Mouse (Mus musculus) lung, embryonic 15.5 days (tissue): Measurements from ENCODE around the gene Magoh. TPM values are rescaled to one million over a fixed set of nuclear protein-coding genes. Genes with fewer than 3 reads are reported as not detected.

Experiments used
- ATAC-seq: fragments of 200-750 bp; cut with Nextera tagmentation; 2 replicates; pipeline ENCODE4 v1.8.0; 2017; ENCODE audit warnings: moderate number of reproducible peaks, borderline replicate concordance; ENCODE audit not compliant: low FRiP score, low TSS enrichment; ENCODE audit errors: extremely low read depth
- H3K27ac ChIP-seq: fragments of 300-500 bp; sonication (generic); 2 replicates; pipeline ENCODE4 v1.5.1; 2015; ENCODE audit warnings: moderate library complexity, mild to moderate bottlenecking, inconsistent platforms
- H3K27me3 ChIP-seq: fragments of 300-500 bp; sonication (generic); 2 replicates; pipeline ENCODE4 v1.6.1; 2015; ENCODE audit warnings: inconsistent platforms
- H3K36me3 ChIP-seq: fragments of 300-500 bp; sonication (generic); 2 replicates; pipeline ENCODE4 v1.6.1; 2015; ENCODE audit warnings: inconsistent platforms
- H3K4me1 ChIP-seq: fragments of 300-500 bp; sonication (generic); 2 replicates; pipeline ENCODE4 v1.6.1; 2015; ENCODE audit warnings: inconsistent platforms
- H3K4me2 ChIP-seq: fragments of 300-500 bp; sonication (generic); 2 replicates; pipeline ENCODE4 v1.6.1; 2015; ENCODE audit warnings: inconsistent platforms, mild to moderate bottlenecking, moderate library complexity
- H3K4me3 ChIP-seq: fragments of 300-500 bp; sonication (generic); 2 replicates; pipeline ENCODE4 v1.5.1; 2015; ENCODE audit warnings: mild to moderate bottlenecking, inconsistent platforms
- H3K9ac ChIP-seq: fragments of 300-500 bp; sonication (generic); 2 replicates; pipeline ENCODE4 v1.6.1; 2015; ENCODE audit warnings: inconsistent platforms
- H3K9me3 ChIP-seq: fragments of 300-500 bp; sonication (generic); 2 replicates; pipeline ENCODE4 v1.6.1; 2016; ENCODE audit warnings: inconsistent platforms
- WGBS: fragments of 180-500 bp; shearing (Covaris S2); methylation state at CpG from one replicate; pipeline ENCODE4 v1.1.7; 2015; 5-methylcytosine and 5-hydroxymethylcytosine counted together
- polyA plus RNA-seq: library from polyadenylated mRNA; unstranded; fragments of >200 nt; fragmentation: Nextera tagmentation; extraction: Ambion mirVana; gene quantifications from 2 replicates; pipeline ENCODE4 v1.2.1, GENCODE M21; 2015

Gene Magoh
- 189 and 210 TPM in 2 replicates for polyA plus RNA-seq

DNA sequence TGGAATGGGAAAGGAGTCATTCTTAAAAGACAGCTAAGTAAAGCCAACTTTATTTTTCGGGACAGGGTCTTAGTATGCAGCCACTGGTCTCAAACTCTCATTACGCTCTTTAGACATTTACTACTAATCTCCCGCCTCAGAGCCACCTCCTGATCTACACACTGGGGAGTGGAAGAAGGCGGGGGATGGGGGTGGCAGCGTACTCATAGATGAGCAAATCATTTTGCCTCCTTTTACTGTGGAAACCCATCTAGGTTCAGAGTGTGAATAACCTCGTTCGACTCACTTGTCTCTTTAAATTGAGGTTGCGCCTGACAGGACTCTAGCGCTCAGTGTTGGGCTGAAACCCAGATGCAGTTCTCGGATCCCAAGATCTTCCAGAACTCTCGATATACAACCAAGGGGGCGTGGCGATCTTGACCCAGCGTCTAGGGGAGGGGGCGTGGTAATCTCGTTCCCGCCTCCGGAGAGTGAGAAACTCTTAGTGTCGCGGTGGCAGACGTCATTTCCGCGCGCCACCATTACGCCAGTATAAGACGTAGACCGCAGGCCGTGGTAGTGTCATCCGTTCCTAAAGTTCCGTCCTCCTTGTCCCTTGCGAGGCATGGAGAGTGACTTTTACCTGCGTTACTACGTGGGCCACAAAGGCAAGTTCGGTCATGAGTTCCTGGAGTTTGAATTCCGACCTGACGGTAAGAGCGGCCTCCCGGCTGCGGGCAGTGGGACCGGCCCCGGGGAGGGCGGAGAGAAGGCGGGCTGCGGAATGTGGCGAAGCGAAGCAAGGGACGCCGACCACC lies at the start of gene Magoh:
Gene Magoh, plus strand, starts transcription at position 502 of the 797 bp plus-strand sequence.
- Histone ChIP-seq H3K27ac (peak within 1 kb of the TSS; percentile 42; the same call in 1 of the 2 replicates), H3K4me3 (peak within 1 kb of the TSS; percentile 88), H3K36me3 (peaks cover 33% of the 10 kb centered on the region), H3K4me1 (peaks cover 12% of the 10 kb centered on the region), H3K4me2 (peak within 1 kb of the TSS; percentile 69), H3K9me3 (no peaks in the 10 kb centered on the region), H3K9ac (peak within 1 kb of the TSS; percentile 92), H3K27me3 (no peaks in the 10 kb centered on the region)
- ATAC-seq: peak; percentile 95
- WGBS: 2% methylated on average over 48 of the region's 48 CpGs

GRCm38 (mm10) chr4:107830189-107830588 lies 49.4 kb upstream of the Magoh start:
- WGBS: 63% methylated on average over 10 of the region's 10 CpGs

DNA sequence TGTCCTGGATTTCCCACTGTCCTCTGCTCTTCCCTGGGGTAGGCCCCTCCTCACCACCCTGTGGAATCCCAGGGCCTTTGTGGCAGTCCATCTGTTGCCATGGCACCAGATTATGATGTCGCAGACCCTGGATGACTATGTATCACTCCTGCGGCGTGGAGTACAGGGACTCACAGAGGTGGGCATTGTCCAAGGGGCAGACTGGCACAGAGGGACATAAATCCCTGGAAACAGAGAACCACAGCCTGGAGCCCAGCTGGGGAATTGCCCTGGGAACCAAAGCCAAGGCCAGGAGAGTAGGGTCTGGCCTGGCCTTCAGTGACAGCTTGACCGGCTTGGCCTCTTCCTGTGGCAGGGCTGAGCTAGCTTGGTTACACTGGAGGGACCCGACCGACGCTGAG lies 48.7 kb upstream of the Magoh start:
- Histone ChIP-seq H3K4me1 (peaks cover 10% of the 10 kb centered on the region), H3K4me3 (no peak overlapping the region), H3K4me2 (no peak overlapping the region), H3K27ac (no peak overlapping the region), H3K9ac (no peak overlapping the region), H3K27me3 (no peaks in the 10 kb centered on the region), H3K9me3 (no peaks in the 10 kb centered on the region), H3K36me3 (no peaks in the 10 kb centered on the region)
- ATAC-seq: no peak
- WGBS: 69% methylated on average over 7 of the region's 7 CpGs

More at GRCm38 (mm10) chr4:107830189-107830588, 49.4 kb upstream of the Magoh start:
- no peak for ATAC-seq
- H3K36me3 ChIP-seq: no peaks in the 10 kb centered on the region
- H3K4me2 ChIP-seq: no peak overlapping the region
- H3K4me3 ChIP-seq: no peak overlapping the region
- H3K4me1 ChIP-seq: peaks cover 10% of the 10 kb centered on the region
- H3K9me3 ChIP-seq: no peaks in the 10 kb centered on the region
- H3K27ac ChIP-seq: no peak overlapping the region
- H3K9ac ChIP-seq: no peak overlapping the region
- no peaks in the 10 kb centered on the region for H3K27me3 ChIP-seq

- no peaks in the 10 kb centered on the region for H3K36me3 ChIP-seq
- H3K9me3 ChIP-seq: no peaks in the 10 kb centered on the region
- no peak overlapping the region for H3K4me3 ChIP-seq
- no peaks in the 10 kb centered on the region for H3K27me3 ChIP-seq
- no peak overlapping the region for H3K9ac ChIP-seq
- no peak overlapping the region for H3K4me2 ChIP-seq
- H3K4me1 ChIP-seq: peaks cover 12% of the 10 kb centered on the region
- H3K27ac ChIP-seq: no peak overlapping the region
- ATAC-seq: no peak
- WGBS: 89% methylated on average over 6 of the region's 6 CpGs
Measured at GRCm38 (mm10) chr4:107831678-107832077, 47.9 kb upstream of the Magoh start.

- Histone ChIP-seq H3K27me3 (no peaks in the 10 kb centered on the region), H3K4me2 (no peak overlapping the region), H3K9me3 (no peaks in the 10 kb centered on the region), H3K9ac (no peak overlapping the region), H3K36me3 (no peaks in the 10 kb centered on the region), H3K4me1 (peaks cover 15% of the 10 kb centered on the region), H3K4me3 (no peak overlapping the region), H3K27ac (no peak overlapping the region)
- no peak for ATAC-seq
- 82% methylated on average over 5 of the region's 5 CpGs for WGBS
Measured at GRCm38 (mm10) chr4:107833525-107833924, 46.0 kb upstream of the Magoh start.

DNA sequence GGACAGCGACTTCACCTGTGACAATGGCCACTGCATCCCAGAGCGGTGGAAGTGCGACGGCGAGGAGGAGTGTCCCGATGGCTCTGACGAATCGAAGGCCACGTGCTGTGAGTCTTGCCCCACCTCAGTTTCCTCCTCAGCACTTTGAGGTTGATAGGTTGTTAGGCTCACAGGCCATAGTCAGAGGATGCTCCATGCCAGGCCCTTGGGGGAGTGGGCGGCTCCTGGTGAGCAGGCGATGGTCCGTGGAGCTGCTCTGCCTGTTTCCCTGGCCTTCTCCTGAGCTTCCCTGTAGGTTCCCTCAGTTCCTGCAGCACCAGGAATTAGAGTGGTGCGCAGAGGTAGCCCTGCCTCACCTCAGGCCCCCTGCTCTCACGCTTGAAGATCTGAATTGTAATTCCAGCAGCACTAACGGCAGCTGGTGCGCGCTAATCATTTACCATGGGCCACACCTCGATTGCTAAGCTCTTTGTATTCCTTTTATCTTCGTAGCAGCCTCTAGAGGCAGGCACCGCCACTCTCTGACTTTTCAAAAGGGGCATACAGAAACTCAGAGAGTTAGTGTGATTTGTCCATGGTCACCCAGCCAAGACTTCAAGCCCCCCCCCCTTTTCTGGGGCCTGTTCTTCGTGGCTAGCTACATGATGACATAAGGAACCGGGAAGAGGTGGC lies 44.8 kb upstream of the Magoh start:
- no peaks in the 10 kb centered on the region for H3K27me3 ChIP-seq
- 51% methylated on average over 22 of the region's 22 CpGs for WGBS
- no peak overlapping the region for H3K27ac ChIP-seq
- H3K9ac ChIP-seq: no peak overlapping the region
- ATAC-seq: no peak
- no peaks in the 10 kb centered on the region for H3K36me3 ChIP-seq
- H3K9me3 ChIP-seq: no peaks in the 10 kb centered on the region
- H3K4me2 ChIP-seq: no peak overlapping the region
- H3K4me1 ChIP-seq: peaks cover 9% of the 10 kb centered on the region; the same call in 1 of the 2 replicates
- H3K4me3 ChIP-seq: no peak overlapping the region

GRCm38 (mm10) chr4:107835508-107835909 lies 44.0 kb upstream of the Magoh start:
- Histone ChIP-seq H3K36me3 (no peaks in the 10 kb centered on the region), H3K9ac (no peak overlapping the region), H3K27ac (no peak overlapping the region), H3K4me1 (peaks cover 5% of the 10 kb centered on the region; the same call in 1 of the 2 replicates), H3K4me2 (no peak overlapping the region), H3K4me3 (no peak overlapping the region), H3K27me3 (no peaks in the 10 kb centered on the region), H3K9me3 (no peaks in the 10 kb centered on the region)
- no peak for ATAC-seq
- 56% methylated on average over 5 of the region's 5 CpGs for WGBS

- no peaks in the 10 kb centered on the region for H3K27me3 ChIP-seq
- 56% methylated on average over 5 of the region's 5 CpGs for WGBS
- no peak overlapping the region for H3K4me2 ChIP-seq
- H3K4me1 ChIP-seq: peaks cover 5% of the 10 kb centered on the region; the same call in 1 of the 2 replicates
- H3K9ac ChIP-seq: no peak overlapping the region
- H3K36me3 ChIP-seq: no peaks in the 10 kb centered on the region
- no peak for ATAC-seq
- no peak overlapping the region for H3K27ac ChIP-seq
- H3K4me3 ChIP-seq: no peak overlapping the region
- H3K9me3 ChIP-seq: no peaks in the 10 kb centered on the region
Measured at GRCm38 (mm10) chr4:107836758-107837157, 42.8 kb upstream of the Magoh start.

GRCm38 (mm10) chr4:107837910-107838309 lies 41.6 kb upstream of the Magoh start:
- Histone ChIP-seq H3K9ac (no peak overlapping the region), H3K4me1 (peaks cover 5% of the 10 kb centered on the region; the same call in 1 of the 2 replicates), H3K27ac (no peak overlapping the region), H3K4me2 (no peak overlapping the region), H3K4me3 (no peak overlapping the region), H3K27me3 (no peaks in the 10 kb centered on the region), H3K9me3 (no peaks in the 10 kb centered on the region), H3K36me3 (no peaks in the 10 kb centered on the region)
- WGBS: 81% methylated on average over 3 of the region's 3 CpGs
- ATAC-seq: no peak

GRCm38 (mm10) chr4:107843687-107844086 lies 35.9 kb upstream of the Magoh start:
- WGBS: 81% methylated on average over 8 of the region's 8 CpGs
- H3K27me3 ChIP-seq: peaks cover 26% of the 10 kb centered on the region
- ATAC-seq: no peak
- H3K4me2 ChIP-seq: no peak overlapping the region
- no peaks in the 10 kb centered on the region for H3K9me3 ChIP-seq
- H3K27ac ChIP-seq: no peak overlapping the region
- H3K36me3 ChIP-seq: no peaks in the 10 kb centered on the region
- peaks cover 4% of the 10 kb centered on the region; the same call in 1 of the 2 replicates for H3K4me1 ChIP-seq
- H3K9ac ChIP-seq: no peak overlapping the region
- no peak overlapping the region for H3K4me3 ChIP-seq

- Histone ChIP-seq H3K4me3 (no peak overlapping the region), H3K27ac (no peak overlapping the region), H3K27me3 (peaks cover 26% of the 10 kb centered on the region), H3K36me3 (no peaks in the 10 kb centered on the region), H3K4me2 (no peak overlapping the region), H3K9ac (no peak overlapping the region), H3K4me1 (peaks cover 4% of the 10 kb centered on the region; the same call in 1 of the 2 replicates), H3K9me3 (no peaks in the 10 kb centered on the region)
- no peak for ATAC-seq
- WGBS: 3% methylated on average over 10 of the region's 10 CpGs
Measured at GRCm38 (mm10) chr4:107844971-107845370, 34.6 kb upstream of the Magoh start.

GRCm38 (mm10) chr4:107846795-107847194 lies 32.8 kb upstream of the Magoh start:
- no peaks in the 10 kb centered on the region for H3K9me3 ChIP-seq
- peaks cover 4% of the 10 kb centered on the region; the same call in 1 of the 2 replicates for H3K4me1 ChIP-seq
- H3K27ac ChIP-seq: no peak overlapping the region
- H3K9ac ChIP-seq: no peak overlapping the region
- H3K36me3 ChIP-seq: no peaks in the 10 kb centered on the region
- no peak overlapping the region for H3K4me3 ChIP-seq
- ATAC-seq: no peak
- peaks cover 26% of the 10 kb centered on the region for H3K27me3 ChIP-seq
- WGBS: 55% methylated on average over 7 of the region's 7 CpGs
- H3K4me2 ChIP-seq: peak overlapping the region; percentile 54; the same call in 1 of the 2 replicates
